Mouse (Mus musculus): Measurements from ENCODE around the gene Gm28305. TPM values are rescaled to one million over a fixed set of nuclear protein-coding genes. Genes with fewer than 3 reads are reported as not detected.

Gene Gm28305
- polyA plus RNA-seq, 1 experiment from 2014 or later = not detected

DNA sequence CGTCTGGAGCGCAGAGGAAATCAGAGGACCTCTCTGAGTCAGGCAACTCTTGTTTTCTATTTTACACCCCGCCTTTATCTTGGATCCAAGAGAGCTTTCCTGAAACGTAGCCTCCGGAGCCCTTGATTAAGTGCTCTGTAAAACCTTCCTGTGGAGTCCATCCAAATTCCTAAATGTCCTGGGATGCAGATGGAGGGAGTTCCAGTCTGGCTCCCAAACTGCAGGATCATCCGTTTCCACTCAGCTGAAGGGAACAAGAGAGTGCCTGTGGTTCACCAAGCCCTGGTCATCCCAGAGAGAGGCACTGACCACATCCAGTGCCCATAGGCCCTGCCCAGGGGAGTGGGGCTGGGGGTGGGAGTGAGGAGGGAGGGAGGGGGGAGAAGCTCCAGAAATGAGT, 61.8 kb downstream of the Gm28305 start:
- Histone ChIP-seq H3K27ac (ENCODE audit: low read depth, low read length) (no peak overlapping the region), H3K9ac (ENCODE audit: low read depth, low read length) (no peak overlapping the region), H3K4me1 (ENCODE audit: control insufficient read depth, insufficient read depth, low read length) (peaks cover 2% of the 10 kb centered on the region; the same call in 1 of the 2 replicates), H3K9me3 (replicated peaks; ENCODE audit: control insufficient read depth, low read length) (no peaks in the 10 kb centered on the region), H3K36me3 (ENCODE audit: control insufficient read depth, insufficient read depth, low read length) (no peaks in the 10 kb centered on the region), H3K27me3 (ENCODE audit: control insufficient read depth, insufficient read depth, low read length) (no peaks in the 10 kb centered on the region), H3K4me2 (no peak overlapping the region), H3K4me3 (ENCODE audit: low read depth, low read length) (no peak overlapping the region)
- no peak for ATAC-seq (replicated peaks; ENCODE audit: insufficient number of reproducible peaks, low FRiP score, low TSS enrichment)
- WGBS (ENCODE audit: insufficient replicate concordance) = 26% methylated on average over 6 of the region's 6 CpGs

DNA sequence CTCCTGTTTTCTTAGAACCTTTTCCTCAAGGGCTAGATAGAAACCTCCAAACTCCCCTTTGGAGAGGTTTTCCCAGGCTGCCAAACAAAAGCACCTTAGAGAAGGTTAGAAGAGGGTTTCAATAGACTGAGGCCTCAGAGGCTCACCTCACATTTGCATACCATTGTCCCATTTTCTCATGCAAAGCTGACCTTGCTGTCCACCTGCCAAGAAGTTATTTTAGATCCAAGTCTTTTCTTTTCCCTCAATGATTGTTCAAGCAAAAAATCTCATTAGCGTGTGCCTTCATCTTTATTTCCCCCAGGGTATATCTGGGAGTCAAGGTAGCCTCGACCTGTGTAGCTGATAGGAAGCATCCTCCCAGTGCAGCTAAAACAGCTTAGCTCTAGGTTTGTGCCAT, 62.4 kb downstream of the Gm28305 start:
- 58% methylated on average over 2 of the region's 2 CpGs for WGBS (ENCODE audit: insufficient replicate concordance)
- no peak for ATAC-seq (replicated peaks; ENCODE audit: insufficient number of reproducible peaks, low FRiP score, low TSS enrichment)
- H3K27ac ChIP-seq (ENCODE audit: low read depth, low read length) = no peak overlapping the region

DNA sequence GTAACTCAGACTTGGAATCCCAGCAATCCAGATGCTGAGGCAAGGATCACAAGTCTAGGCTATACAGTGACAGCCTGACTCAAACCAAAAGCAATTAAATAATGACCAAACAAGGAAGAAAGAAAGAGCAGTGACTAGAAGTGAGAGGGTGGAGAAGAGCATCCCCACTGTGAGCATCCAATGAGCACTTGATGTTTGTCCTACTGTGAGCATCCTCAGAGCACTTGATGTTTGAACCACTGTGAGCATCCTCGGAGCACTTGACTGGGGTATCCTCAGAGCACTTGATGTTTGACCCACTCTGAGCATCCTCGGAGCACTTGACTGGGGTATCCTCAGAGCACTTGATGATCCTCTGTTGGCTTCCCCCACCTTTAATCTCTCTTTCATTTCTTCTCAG, 64.5 kb downstream of the Gm28305 start:
- no peak overlapping the region for H3K4me3 ChIP-seq (ENCODE audit: low read depth, low read length)
- no peaks in the 10 kb centered on the region for H3K36me3 ChIP-seq (ENCODE audit: control insufficient read depth, insufficient read depth, low read length)
- no peak overlapping the region for H3K4me2 ChIP-seq
- no peaks in the 10 kb centered on the region for H3K27me3 ChIP-seq (ENCODE audit: control insufficient read depth, insufficient read depth, low read length)
- no peak for ATAC-seq (replicated peaks; ENCODE audit: insufficient number of reproducible peaks, low FRiP score, low TSS enrichment)
- H3K4me1 ChIP-seq (ENCODE audit: control insufficient read depth, insufficient read depth, low read length) = peaks cover 4% of the 10 kb centered on the region; the same call in 1 of the 2 replicates
- H3K27ac ChIP-seq (ENCODE audit: low read depth, low read length) = no peak overlapping the region
- H3K9me3 ChIP-seq (replicated peaks; ENCODE audit: control insufficient read depth, low read length) = no peaks in the 10 kb centered on the region
- WGBS (ENCODE audit: insufficient replicate concordance) = 81% methylated on average over 2 of the region's 2 CpGs
- H3K9ac ChIP-seq (ENCODE audit: low read depth, low read length) = no peak overlapping the region

More for the DNA sequence above, 62.4 kb downstream of the Gm28305 start:
- H3K36me3 ChIP-seq (ENCODE audit: control insufficient read depth, insufficient read depth, low read length) = no peaks in the 10 kb centered on the region
- no peak overlapping the region for H3K9ac ChIP-seq (ENCODE audit: low read depth, low read length)
- no peak overlapping the region for H3K4me2 ChIP-seq
- H3K27me3 ChIP-seq (ENCODE audit: control insufficient read depth, insufficient read depth, low read length) = no peaks in the 10 kb centered on the region
- no peak overlapping the region for H3K4me3 ChIP-seq (ENCODE audit: low read depth, low read length)
- H3K9me3 ChIP-seq (replicated peaks; ENCODE audit: control insufficient read depth, low read length) = no peaks in the 10 kb centered on the region
- H3K4me1 ChIP-seq (ENCODE audit: control insufficient read depth, insufficient read depth, low read length) = peaks cover 4% of the 10 kb centered on the region; the same call in 1 of the 2 replicates

DNA sequence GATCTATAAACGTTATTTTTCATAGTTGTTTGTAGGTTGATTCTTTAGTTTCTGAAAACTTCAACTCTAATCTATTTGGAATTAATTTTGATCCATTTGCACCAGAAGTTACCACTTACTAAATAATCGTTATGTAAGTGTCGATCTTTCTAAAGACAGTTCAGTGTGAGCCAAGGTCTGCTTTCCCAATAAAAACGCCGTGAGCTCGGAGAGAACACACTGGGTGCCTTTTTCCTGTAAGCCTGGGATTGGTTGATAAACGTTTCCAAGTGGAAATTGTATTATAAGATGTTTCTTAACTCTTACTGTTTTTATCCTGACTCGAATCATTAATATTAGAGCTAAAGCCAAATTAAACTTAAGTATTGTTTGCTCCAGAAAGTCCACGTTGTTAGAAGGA, 66.5 kb downstream of the Gm28305 start:
- Histone ChIP-seq H3K4me1 (ENCODE audit: control insufficient read depth, insufficient read depth, low read length) (peaks cover 4% of the 10 kb centered on the region; the same call in 1 of the 2 replicates), H3K9ac (ENCODE audit: low read depth, low read length) (no peak overlapping the region), H3K4me3 (ENCODE audit: low read depth, low read length) (no peak overlapping the region), H3K36me3 (ENCODE audit: control insufficient read depth, insufficient read depth, low read length) (no peaks in the 10 kb centered on the region), H3K27ac (ENCODE audit: low read depth, low read length) (no peak overlapping the region), H3K9me3 (replicated peaks; ENCODE audit: control insufficient read depth, low read length) (0 out of 2 replicates have a peak, but pooled peaks cover 3% of the 10 kb centered on the region), H3K4me2 (no peak overlapping the region), H3K27me3 (ENCODE audit: control insufficient read depth, insufficient read depth, low read length) (no peaks in the 10 kb centered on the region)
- no peak for ATAC-seq (replicated peaks; ENCODE audit: insufficient number of reproducible peaks, low FRiP score, low TSS enrichment)
- WGBS (ENCODE audit: insufficient replicate concordance) = 68% methylated on average over 9 of the region's 9 CpGs

DNA sequence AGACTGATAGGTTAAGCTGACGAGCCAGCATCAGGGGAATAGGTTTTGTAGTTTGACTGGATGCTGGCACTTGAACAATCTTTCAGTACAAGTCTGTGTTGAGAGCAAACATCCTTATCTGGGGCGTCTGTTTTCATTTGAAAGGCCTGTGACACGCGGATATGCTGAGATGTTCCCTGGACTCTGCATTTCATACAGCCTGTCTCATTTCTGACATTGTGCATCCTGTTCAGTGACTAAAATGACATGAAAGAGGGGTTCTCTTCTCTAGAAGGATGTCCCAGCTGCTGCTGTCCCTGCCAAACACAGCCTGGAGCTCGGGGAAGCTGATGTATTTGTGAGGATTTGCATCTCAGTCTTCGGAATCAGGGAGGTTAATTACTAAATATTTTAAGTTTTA, 67.0 kb downstream of the Gm28305 start:
- Histone ChIP-seq H3K27me3 (ENCODE audit: control insufficient read depth, insufficient read depth, low read length) (no peaks in the 10 kb centered on the region), H3K9ac (ENCODE audit: low read depth, low read length) (no peak overlapping the region), H3K4me1 (ENCODE audit: control insufficient read depth, insufficient read depth, low read length) (peaks cover 4% of the 10 kb centered on the region; the same call in 1 of the 2 replicates), H3K36me3 (ENCODE audit: control insufficient read depth, insufficient read depth, low read length) (no peaks in the 10 kb centered on the region), H3K4me3 (ENCODE audit: low read depth, low read length) (no peak overlapping the region), H3K4me2 (no peak overlapping the region), H3K9me3 (replicated peaks; ENCODE audit: control insufficient read depth, low read length) (0 out of 2 replicates have a peak, but pooled peaks cover 3% of the 10 kb centered on the region), H3K27ac (ENCODE audit: low read depth, low read length) (no peak overlapping the region)
- ATAC-seq (replicated peaks; ENCODE audit: insufficient number of reproducible peaks, low FRiP score, low TSS enrichment) = no peak
- 40% methylated on average over 6 of the region's 6 CpGs for WGBS (ENCODE audit: insufficient replicate concordance)

DNA sequence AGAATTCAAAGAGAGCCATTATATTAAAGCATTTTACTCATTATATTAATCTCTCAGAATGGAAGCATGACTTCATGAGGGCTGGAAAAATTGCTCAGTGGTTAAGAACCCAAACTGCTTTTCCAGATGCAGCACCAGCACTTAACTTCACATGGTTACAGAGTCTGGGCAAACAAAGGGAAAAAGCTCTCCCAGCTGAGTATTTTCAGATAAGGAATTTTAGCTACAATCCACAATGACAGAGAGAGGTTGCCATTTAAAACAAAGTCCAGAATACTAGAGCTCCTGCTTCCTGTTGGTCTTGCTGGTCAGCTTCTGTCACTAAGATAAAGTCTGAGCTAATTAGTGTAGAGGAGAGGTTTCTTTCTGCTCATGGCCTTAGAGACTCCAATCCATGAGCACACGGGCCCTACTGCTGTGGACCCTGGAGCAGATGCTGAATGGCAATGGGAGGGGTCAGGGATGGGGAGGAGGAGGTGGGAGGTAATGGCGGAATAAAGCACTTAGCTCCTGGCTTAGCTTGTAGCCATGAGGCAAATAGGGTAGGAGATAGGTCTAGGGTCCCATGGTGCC, 68.2 kb downstream of the Gm28305 start:
- Histone ChIP-seq H3K36me3 (ENCODE audit: control insufficient read depth, insufficient read depth, low read length) (no peaks in the 10 kb centered on the region), H3K4me2 (no peak overlapping the region), H3K4me3 (ENCODE audit: low read depth, low read length) (no peak overlapping the region), H3K27me3 (ENCODE audit: control insufficient read depth, insufficient read depth, low read length) (no peaks in the 10 kb centered on the region), H3K9ac (ENCODE audit: low read depth, low read length) (no peak overlapping the region), H3K27ac (ENCODE audit: low read depth, low read length) (no peak overlapping the region), H3K4me1 (ENCODE audit: control insufficient read depth, insufficient read depth, low read length) (peaks cover 4% of the 10 kb centered on the region; the same call in 1 of the 2 replicates), H3K9me3 (replicated peaks; ENCODE audit: control insufficient read depth, low read length) (0 out of 2 replicates have a peak, but pooled peaks cover 3% of the 10 kb centered on the region)
- ATAC-seq (replicated peaks; ENCODE audit: insufficient number of reproducible peaks, low FRiP score, low TSS enrichment) = no peak
- 44% methylated on average over 2 of the region's 2 CpGs for WGBS (ENCODE audit: insufficient replicate concordance)

DNA sequence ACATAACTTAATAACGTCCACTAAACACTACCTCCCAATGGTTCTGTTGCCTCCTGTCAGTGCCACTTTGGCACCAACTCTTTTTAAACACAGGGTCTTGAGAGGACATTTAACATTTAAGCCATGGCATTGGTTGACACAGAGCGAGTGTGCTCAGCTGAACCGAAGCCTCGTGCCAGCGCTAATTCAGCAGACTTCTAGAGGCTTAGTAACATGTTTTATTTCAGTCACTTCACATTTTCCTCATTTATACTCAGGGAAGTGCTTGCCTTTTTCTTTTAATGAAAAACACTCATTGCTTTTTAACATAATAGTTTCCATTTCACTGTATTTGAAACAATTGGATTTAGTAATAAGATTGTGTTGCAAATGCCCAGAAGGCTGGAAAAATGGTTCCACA, 68.7 kb downstream of the Gm28305 start:
- 90% methylated on average over 5 of the region's 5 CpGs for WGBS (ENCODE audit: insufficient replicate concordance)
- no peak overlapping the region for H3K27ac ChIP-seq (ENCODE audit: low read depth, low read length)

DNA sequence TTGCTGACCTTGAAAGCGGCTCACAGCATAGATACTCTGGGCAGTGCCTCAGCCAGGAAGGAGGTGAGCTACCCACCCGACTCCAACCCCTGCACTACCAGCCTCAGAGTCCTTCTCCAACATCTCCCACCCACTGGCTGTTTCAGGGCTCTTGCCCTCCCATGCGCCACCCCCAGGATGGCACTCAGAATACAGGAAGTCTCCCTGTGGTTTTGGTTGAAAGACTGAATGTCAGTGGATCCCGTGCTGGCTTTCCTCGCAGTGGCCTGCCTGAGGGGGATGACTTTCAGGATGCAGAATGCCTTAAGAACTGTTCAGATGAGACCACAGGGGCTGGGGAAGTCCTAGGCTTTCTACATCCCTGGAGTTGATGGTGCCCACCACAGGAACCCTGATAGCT, 82.6 kb downstream of the Gm28305 start:
- H3K9me3 ChIP-seq (replicated peaks; ENCODE audit: control insufficient read depth, low read length) = no peaks in the 10 kb centered on the region
- no peak overlapping the region for H3K9ac ChIP-seq (ENCODE audit: low read depth, low read length)
- WGBS (ENCODE audit: insufficient replicate concordance) = 63% methylated on average over 5 of the region's 5 CpGs
- ATAC-seq (replicated peaks; ENCODE audit: insufficient number of reproducible peaks, low FRiP score, low TSS enrichment) = no peak
- H3K4me1 ChIP-seq (ENCODE audit: control insufficient read depth, insufficient read depth, low read length) = peaks cover 3% of the 10 kb centered on the region
- H3K4me3 ChIP-seq (ENCODE audit: low read depth, low read length) = no peak overlapping the region
- H3K36me3 ChIP-seq (ENCODE audit: control insufficient read depth, insufficient read depth, low read length) = no peaks in the 10 kb centered on the region
- no peaks in the 10 kb centered on the region for H3K27me3 ChIP-seq (ENCODE audit: control insufficient read depth, insufficient read depth, low read length)
- no peak overlapping the region for H3K27ac ChIP-seq (ENCODE audit: low read depth, low read length)
- H3K4me2 ChIP-seq = no peak overlapping the region

More for the DNA sequence above, 68.7 kb downstream of the Gm28305 start:
- no peak for ATAC-seq (replicated peaks; ENCODE audit: insufficient number of reproducible peaks, low FRiP score, low TSS enrichment)
- no peak overlapping the region for H3K9ac ChIP-seq (ENCODE audit: low read depth, low read length)
- H3K36me3 ChIP-seq (ENCODE audit: control insufficient read depth, insufficient read depth, low read length) = no peaks in the 10 kb centered on the region
- 0 out of 2 replicates have a peak, but pooled peaks cover 3% of the 10 kb centered on the region for H3K9me3 ChIP-seq (replicated peaks; ENCODE audit: control insufficient read depth, low read length)
- no peak overlapping the region for H3K4me3 ChIP-seq (ENCODE audit: low read depth, low read length)
- H3K4me2 ChIP-seq = no peak overlapping the region
- H3K4me1 ChIP-seq (ENCODE audit: control insufficient read depth, insufficient read depth, low read length) = peaks cover 4% of the 10 kb centered on the region; the same call in 1 of the 2 replicates
- no peaks in the 10 kb centered on the region for H3K27me3 ChIP-seq (ENCODE audit: control insufficient read depth, insufficient read depth, low read length)

DNA sequence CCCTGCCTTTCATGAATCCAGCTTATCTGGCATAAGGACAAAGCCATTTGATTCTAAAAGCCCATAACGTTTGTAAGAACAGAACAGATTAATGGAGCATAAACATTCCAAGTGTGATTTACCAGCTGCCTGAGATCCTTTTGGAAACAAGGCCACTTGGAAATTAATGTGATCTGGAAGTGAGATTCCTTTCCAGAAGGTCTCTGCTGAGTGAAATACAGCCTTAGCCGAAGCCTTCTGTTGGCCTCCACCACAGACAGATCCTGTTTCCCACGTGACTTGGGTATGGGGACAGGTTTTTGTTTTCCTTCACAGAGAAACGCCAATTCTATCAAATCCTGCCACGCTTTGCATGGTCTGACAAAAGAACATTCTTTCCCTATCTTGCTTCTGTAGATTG, 83.2 kb downstream of the Gm28305 start:
- Histone ChIP-seq H3K27me3 (ENCODE audit: control insufficient read depth, insufficient read depth, low read length) (no peaks in the 10 kb centered on the region), H3K36me3 (ENCODE audit: control insufficient read depth, insufficient read depth, low read length) (no peaks in the 10 kb centered on the region), H3K4me1 (ENCODE audit: control insufficient read depth, insufficient read depth, low read length) (peaks cover 3% of the 10 kb centered on the region), H3K27ac (ENCODE audit: low read depth, low read length) (no peak overlapping the region), H3K4me3 (ENCODE audit: low read depth, low read length) (no peak overlapping the region), H3K9ac (ENCODE audit: low read depth, low read length) (no peak overlapping the region), H3K4me2 (no peak overlapping the region), H3K9me3 (replicated peaks; ENCODE audit: control insufficient read depth, low read length) (no peaks in the 10 kb centered on the region)
- no peak for ATAC-seq (replicated peaks; ENCODE audit: insufficient number of reproducible peaks, low FRiP score, low TSS enrichment)
- 44% methylated on average over 5 of the region's 5 CpGs for WGBS (ENCODE audit: insufficient replicate concordance)

All from heart, embryonic 11.5 days (tissue).